Mouse (Mus musculus): ENCODE measurements around the gene Btf3. TPM values are rescaled to one million over a fixed set of nuclear protein-coding genes. Genes with fewer than 3 reads are reported as not detected.
A peak's percentile ranks its signal among the peaks of the same experiment; 100 is the strongest.

Gene Btf3
- total and polyA plus RNA-seq, 3 experiments: 227 to 1,291 (median 1,152) TPM

GRCm38 (mm10) chr13:98332106-98332505 is 15.3 kb upstream of the Btf3 start:
- Histone ChIP-seq H3K9ac (ENCODE audit: control insufficient read depth, low read depth, low read length, poor library complexity, severe bottlenecking) (no peak overlapping the region), H3K27me3 (ENCODE audit: control insufficient read depth in 1 of 2, insufficient read depth in 2 of 2, low read length in 2 of 2) (no peaks in the 10 kb centered on the region), H3K9me3 (replicated peaks; ENCODE audit: insufficient read depth, low read length) (no peaks in the 10 kb centered on the region), H3K4me3 (ENCODE audit: control insufficient read depth in 1 of 2, insufficient read depth in 1 of 2, low read depth in 2 of 2, low read length in 2 of 2) (no peak overlapping the region), H3K4me1 (ENCODE audit: control insufficient read depth in 1 of 2, insufficient read depth in 2 of 2, low read length in 2 of 2) (no peaks in the 10 kb centered on the region), H3K27ac (ENCODE audit: control insufficient read depth, low read depth, low read length) (no peak overlapping the region), H3K36me3 (ENCODE audit: control insufficient read depth in 1 of 2, insufficient read depth in 2 of 2, low read length in 2 of 2) (no peaks in the 10 kb centered on the region), H3K79me2 (ENCODE audit: control insufficient read depth, insufficient read depth, low read length, poor library complexity) (no peaks in the 10 kb centered on the region)
- TF ChIP-seq SIN3A (IDR thresholded peaks at IDR 0.05; ENCODE audit: low read length) (no peak), EP300 (IDR thresholded peaks at IDR 0.05; ENCODE audit: low read depth in 1 of 2, low read length in 2 of 2) (no peak), BHLHE40 (IDR thresholded peaks at IDR 0.05; ENCODE audit: borderline replicate concordance, low read depth, low read length) (no peak), TAL1 (IDR thresholded peaks at IDR 0.05; ENCODE audit: low read length) (no peak), HCFC1 (IDR thresholded peaks at IDR 0.05; ENCODE audit: low read depth, low read length) (no peak), USF1 (IDR thresholded peaks at IDR 0.05; ENCODE audit: low read depth, low read length) (no peak), GABPA (IDR thresholded peaks at IDR 0.05; ENCODE audit: low read depth, low read length) (no peak), MXI1 (IDR thresholded peaks at IDR 0.05; ENCODE audit: low read depth, low read length) (no peak), ZNF384 (IDR thresholded peaks at IDR 0.05; ENCODE audit: low read depth, low read length) (no peak), SMC3 (IDR thresholded peaks at IDR 0.05; ENCODE audit: low read depth, low read length) (peak; percentile 44), CHD1 (IDR thresholded peaks at IDR 0.05; ENCODE audit: low read depth, low read length) (no peak), POLR2AphosphoS5 (IDR thresholded peaks at IDR 0.05; ENCODE audit: borderline replicate concordance, low read depth, low read length) (no peak), MAX (IDR thresholded peaks at IDR 0.05; ENCODE audit: low read length) (no peak), RCOR1 (IDR thresholded peaks at IDR 0.05; ENCODE audit: low read depth, low read length) (no peak), MYC (IDR thresholded peaks at IDR 0.05; ENCODE audit: low read depth, low read length) (no peak), NELFE (IDR thresholded peaks at IDR 0.05; ENCODE audit: low read depth, low read length) (no peak), NRF1 (IDR thresholded peaks at IDR 0.05; ENCODE audit: insufficient read depth, low read depth, low read length, poor library complexity, severe bottlenecking) (no peak), CHD2 (IDR thresholded peaks at IDR 0.05; ENCODE audit: low read length) (no peak), MYB (IDR thresholded peaks at IDR 0.05; ENCODE audit: low read depth, low read length) (no peak), MAFK (IDR thresholded peaks at IDR 0.05; ENCODE audit: borderline replicate concordance, low read depth, low read length) (no peak), GATA1 (IDR thresholded peaks at IDR 0.05; ENCODE audit: low read depth, low read length) (no peak), TCF12 (IDR thresholded peaks at IDR 0.05; ENCODE audit: low read depth, low read length) (no peak), CTCF (IDR thresholded peaks at IDR 0.05 in 2 of 3, conservative IDR thresholded peaks at IDR 0.05 in 1 of 3; ENCODE audit: control insufficient read depth in 1 of 3, insufficient read depth in 1 of 3, low read depth in 2 of 3, low read length in 3 of 3, poor library complexity in 1 of 3, severe bottlenecking in 1 of 3) (peak; percentile 47 to 61 (median 55)), MEF2A (IDR thresholded peaks at IDR 0.05; ENCODE audit: extremely low read depth, insufficient replicate concordance, low read depth, low read length, poor library complexity, severe bottlenecking) (no peak), USF2 (IDR thresholded peaks at IDR 0.05; ENCODE audit: borderline replicate concordance in 1 of 2, insufficient read depth in 1 of 2, low read depth in 1 of 2, low read length in 2 of 2) (no peak), ZMIZ1 (IDR thresholded peaks at IDR 0.05; ENCODE audit: low read depth, low read length) (no peak), JUND (IDR thresholded peaks at IDR 0.05; ENCODE audit: low read depth, low read length) (no peak), UBTF (IDR thresholded peaks at IDR 0.05; ENCODE audit: borderline replicate concordance, insufficient read depth, low read depth, low read length) (no peak), RAD21 (IDR thresholded peaks at IDR 0.05; ENCODE audit: low read depth, low read length) (peak; percentile 49), MAZ (IDR thresholded peaks at IDR 0.05; ENCODE audit: low read depth, low read length) (no peak), TBP (IDR thresholded peaks at IDR 0.05; ENCODE audit: low read depth, low read length) (no peak), ZC3H11A (IDR thresholded peaks at IDR 0.05; ENCODE audit: low read depth, low read length) (peak; percentile 23)
- DNase-seq (ENCODE audit: low read depth, low spot score): peak; percentile 57

Data from MEL (cell line).